ENCODE assay signal across 8 mouse cellular contexts in genomic region chr2:92388081-92388517, GRCm38 (mm10). TPM values are rescaled to one million over a fixed set of nuclear protein-coding genes. Genes with fewer than 3 reads are reported as not detected.
DNase-seq lines count a peak whose midpoint lies in the region; ATAC-seq and TF ChIP-seq lines count a peak whose summit lies in the region.

No protein-coding gene starts in this region.

- peaks cover 26% of the 10 kb centered on the region for H3K4me1 ChIP-seq in lung, embryonic 16.5 days (replicated peaks; ENCODE audit: control insufficient read depth, insufficient read depth, low read length)
- H3K4me1 ChIP-seq in intestine, embryonic 14.5 days (replicated peaks; ENCODE audit: control insufficient read depth, insufficient read depth, low read length) = peaks cover 38% of the 10 kb centered on the region
- peaks cover 59% of the 10 kb centered on the region for H3K4me1 ChIP-seq in olfactory bulb, adult 2 months (ENCODE audit: control insufficient read depth, insufficient read depth, low read length)

- H3K4me3 ChIP-seq in lung, embryonic 16.5 days (ENCODE audit: low read length) = peak overlapping the region; percentile 69
- H3K4me3 ChIP-seq in intestine, embryonic 14.5 days (ENCODE audit: low read depth, low read length) = peak overlapping the region; percentile 69
- peak overlapping the region; percentile 73 for H3K4me3 ChIP-seq in olfactory bulb, adult 2 months (ENCODE audit: insufficient read depth, low read depth, low read length)

- peak; percentile 3; the same call in 1 of the 2 replicates for ATAC-seq in frontal cortex, adult (ENCODE audit: low TSS enrichment)
- no peak for ATAC-seq in lung, embryonic 16.5 days (ENCODE audit: low read depth)
- ATAC-seq in intestine, embryonic 14.5 days (replicated peaks; ENCODE audit: low FRiP score, low TSS enrichment, low read depth) = no peak

- no peak overlapping the region; the same call in 1 of the 2 replicates for H3K9ac ChIP-seq in lung, embryonic 16.5 days (ENCODE audit: low read length)
- peak overlapping the region; percentile 56 for H3K9ac ChIP-seq in intestine, embryonic 14.5 days (ENCODE audit: low read length)

- WGBS in lung, embryonic 16.5 days = 45% methylated on average over 3 of the region's 3 CpGs
- WGBS in intestine, embryonic 14.5 days = 45% methylated on average over 3 of the region's 3 CpGs
- 11% methylated on average over 3 of the region's 3 CpGs for WGBS in olfactory bulb, adult 2 months

- H3K36me3 ChIP-seq in lung, embryonic 16.5 days (ENCODE audit: control insufficient read depth, insufficient read depth, low read length) = peaks cover 5% of the 10 kb centered on the region
- peaks cover 38% of the 10 kb centered on the region for H3K36me3 ChIP-seq in intestine, embryonic 14.5 days (ENCODE audit: control insufficient read depth, insufficient read depth, low read length)

- H3K27ac ChIP-seq in lung, embryonic 16.5 days (ENCODE audit: low read length) = no peak overlapping the region
- no peak overlapping the region for H3K27ac ChIP-seq in intestine, embryonic 14.5 days (ENCODE audit: low read depth)
- H3K27ac ChIP-seq in olfactory bulb, adult 2 months (ENCODE audit: insufficient read depth, low read depth, low read length) = peak overlapping the region; percentile 64; the same call in 1 of the 2 replicates

- DNase-seq in frontal cortex, postnatal 36 days (ENCODE audit: low spot score in 2 of 2) = no peak
- DNase-seq in lung, postnatal 36 days = no peak
- no peak for DNase-seq in intestine, embryonic 14.5 days (ENCODE audit: low spot score)
- no peak for DNase-seq in spleen, postnatal 36 days (ENCODE audit: low spot score in 2 of 2)
- DNase-seq in yolk sac, embryonic 10.5 days (ENCODE audit: low spot score) = no peak

- peak overlapping the region; percentile 83 for H3K4me2 ChIP-seq in lung, embryonic 16.5 days (ENCODE audit: low read depth, low read length)
- peak overlapping the region; percentile 82 for H3K4me2 ChIP-seq in intestine, embryonic 14.5 days (ENCODE audit: low read length)

- peaks cover 2% of the 10 kb centered on the region; the same call in 1 of the 2 replicates for H3K27me3 ChIP-seq in lung, embryonic 16.5 days (ENCODE audit: control insufficient read depth, insufficient read depth, low read depth, low read length)
- H3K27me3 ChIP-seq in intestine, embryonic 14.5 days (replicated peaks; ENCODE audit: control insufficient read depth, insufficient read depth, low read length) = no peaks in the 10 kb centered on the region

- TF ChIP-seq POLR2A in olfactory bulb, adult 2 months (IDR thresholded peaks at IDR 0.05; ENCODE audit: insufficient read depth, low read depth, low read length) = no peak

- no peak for TF ChIP-seq CTCF in olfactory bulb, adult 2 months (IDR thresholded peaks at IDR 0.05; ENCODE audit: insufficient read depth, low read depth, low read length)

- no peaks in the 10 kb centered on the region for H3K9me3 ChIP-seq in lung, embryonic 16.5 days (ENCODE audit: control insufficient read depth, low read length)
- no peaks in the 10 kb centered on the region for H3K9me3 ChIP-seq in intestine, embryonic 14.5 days (ENCODE audit: control insufficient read depth, low read length)

RNA-seq across cellular contexts. Expression of gene 1700029I15Rik, which starts 5.8 kb away (rescaled TPM):
- 2.5 and 4.9 TPM in 2 replicates for polyA plus RNA-seq in lung, embryonic 16.5 days (2015; fragmentation: Nextera tagmentation; extraction: Ambion mirVana)
- 1.7 TPM in 2 replicates for polyA plus RNA-seq in intestine, embryonic 14.5 days (2014; fragmentation: Nextera tagmentation; extraction: Ambion mirVana)
- not detected in 2 replicates for polyA plus RNA-seq in olfactory bulb, adult 2 months (2012; ENCODE audit: insufficient read depth, insufficient read length, low replicate concordance, missing spikeins)

RNA-seq across cellular contexts. Expression of gene Mapk8ip1, which starts 13.0 kb away (rescaled TPM):
- polyA plus RNA-seq in lung, embryonic 16.5 days (2015; fragmentation: Nextera tagmentation; extraction: Ambion mirVana) = 8.9 and 11.0 TPM in 2 replicates
- 11.8 and 13.2 TPM in 2 replicates for polyA plus RNA-seq in intestine, embryonic 14.5 days (2014; fragmentation: Nextera tagmentation; extraction: Ambion mirVana)
- polyA plus RNA-seq in olfactory bulb, adult 2 months (2012; ENCODE audit: insufficient read depth, insufficient read length, low replicate concordance, missing spikeins) = not detected in 2 replicates

RNA-seq across cellular contexts. Expression of gene Large2, which starts 13.4 kb away (rescaled TPM):
- polyA plus RNA-seq in lung, embryonic 16.5 days (2015; fragmentation: Nextera tagmentation; extraction: Ambion mirVana) = 20.4 and 20.9 TPM in 2 replicates
- polyA plus RNA-seq in intestine, embryonic 14.5 days (2014; fragmentation: Nextera tagmentation; extraction: Ambion mirVana) = 11.6 and 12.6 TPM in 2 replicates
- not detected in 2 replicates for polyA plus RNA-seq in olfactory bulb, adult 2 months (2012; ENCODE audit: insufficient read depth, insufficient read length, low replicate concordance, missing spikeins)

RNA-seq across cellular contexts. Expression of gene Pex16, which starts 13.6 kb away (rescaled TPM):
- polyA plus RNA-seq in lung, embryonic 16.5 days (2015; fragmentation: Nextera tagmentation; extraction: Ambion mirVana) = 22.0 and 24.5 TPM in 2 replicates
- polyA plus RNA-seq in intestine, embryonic 14.5 days (2014; fragmentation: Nextera tagmentation; extraction: Ambion mirVana) = 25.2 and 27.9 TPM in 2 replicates
- not detected in 2 replicates for polyA plus RNA-seq in olfactory bulb, adult 2 months (2012; ENCODE audit: insufficient read depth, insufficient read length, low replicate concordance, missing spikeins)

RNA-seq across cellular contexts. Expression of gene Cry2, which starts 45.7 kb away (rescaled TPM):
- polyA plus RNA-seq in lung, embryonic 16.5 days (2015; fragmentation: Nextera tagmentation; extraction: Ambion mirVana) = 28.8 and 29.8 TPM in 2 replicates
- polyA plus RNA-seq in intestine, embryonic 14.5 days (2014; fragmentation: Nextera tagmentation; extraction: Ambion mirVana) = 16.7 and 18.2 TPM in 2 replicates
- not detected in 2 replicates for polyA plus RNA-seq in olfactory bulb, adult 2 months (2012; ENCODE audit: insufficient read depth, insufficient read length, low replicate concordance, missing spikeins)

Comparison
In these comparisons a context has a peak if more than half of its experiments do, and no peak if none do; other contexts are left out.
1. RNA of gene Large2, which starts 13.4 kb away (polyA plus RNA-seq): 20.4 to 20.9 TPM in lung, embryonic 16.5 days and 11.6 to 12.6 TPM in intestine, embryonic 14.5 days; not detected in olfactory bulb, adult 2 months; every median in the first group is over 10 times any median in the second.
2. Peak in every context shown above with its lines, with median percentiles within 50 percentile points of each other: H3K4me3 ChIP-seq.